Mouse (Mus musculus) kidney, adult 2 months (tissue): ENCODE results near the gene Eef2kmt.

Experiments used
- CTCF ChIP-seq: fragments of 200-500 bp; conservative IDR thresholded peaks from 2 replicates; pipeline ENCODE4 v1.5.1; 2011; ENCODE audit warnings: low read depth, mild to moderate bottlenecking, control low read depth, low read length, moderate library complexity, mixed read lengths; ENCODE audit not compliant: insufficient read depth, insufficient read length
- POLR2A ChIP-seq: fragments of 200-500 bp; IDR thresholded peaks from one replicate; pipeline ENCODE4 v1.6.1; 2011; ENCODE audit warnings: low read depth, low read length, control low read depth

- TF ChIP-seq POLR2A: no peak
- TF ChIP-seq CTCF: no peak
Measured at GRCm38 (mm10) chr16:5242355-5242754, 13.4 kb downstream of the Eef2kmt start.
